Mouse (Mus musculus) liver, adult 2 months (tissue): ENCODE results near the gene Ptcd2.

ENCODE experiments used
- CTCF ChIP-seq: fragments of 200-500 bp; IDR thresholded peaks from 2 replicates; pipeline ENCODE4 v1.5.1; 2011; ENCODE audit warnings: low read depth, low read length, control low read depth
- POLR2A ChIP-seq: fragments of 200-500 bp; IDR thresholded peaks from 2 replicates; pipeline ENCODE4 v1.6.1; 2011; ENCODE audit warnings: low read length, control low read depth; ENCODE audit not compliant: insufficient read depth; ENCODE audit errors: extremely low read depth

DNA sequence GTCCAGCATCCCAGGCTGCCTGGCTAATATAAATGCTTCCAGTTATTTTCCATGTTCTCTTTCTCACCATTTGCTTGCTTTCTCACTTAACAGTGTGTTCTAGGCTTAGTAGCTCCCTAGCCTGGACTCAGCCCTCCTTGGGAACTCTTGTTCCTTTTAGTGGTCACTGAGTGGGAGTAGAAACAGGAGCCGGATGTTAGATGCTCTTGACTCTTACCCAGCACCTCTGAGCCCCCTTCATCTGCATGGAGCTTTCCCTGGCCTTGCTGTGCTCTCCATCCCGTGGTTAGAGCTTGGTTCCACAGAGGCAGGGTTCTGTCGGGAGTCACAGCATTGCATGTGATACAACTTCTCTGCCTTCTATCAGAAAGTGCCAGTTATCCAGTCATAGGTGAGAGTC lies 7.1 kb upstream of the Ptcd2 start:
- TF ChIP-seq POLR2A (no peak), CTCF (no peak)
